Mouse (Mus musculus): ENCODE results near the gene Aplp1. TPM values are rescaled to one million over a fixed set of nuclear protein-coding genes. Genes with fewer than 3 reads are reported as not detected.

The Aplp1 gene
- polyA plus RNA-seq, 1 experiment from 2014 or later = 104 TPM

- TF ChIP-seq CTCF (IDR thresholded peaks at IDR 0.05) = no peak
- H3K27me3 ChIP-seq = peaks cover 24% of the 10 kb centered on the region
- ChIA-PET POLR2A (no interaction called here), CTCF (no interaction called here)
- no peak for DNase-seq (ENCODE audit: low read depth, low spot score)
- in situ Hi-C loops (cut with MboI; ENCODE audit: low pct_unique_long_range_greater_than_20kb) = loop anchor here (5.0 kb wide), 1 partner anchor 35 kb away; no protein-coding TSS in a partner anchor
- ATAC-seq = no peak
Observed at GRCm38 (mm10) chr7:30472411-30472810, 27.1 kb upstream of the Aplp1 start.

- CTCF ChIA-PET = interaction anchor here (1.3 kb wide), 1 partner anchor 10 kb away, joined by 3 read pairs; no protein-coding TSS in a partner anchor
Observed at GRCm38 (mm10) chr7:30464816-30465300, 19.5 kb upstream of the Aplp1 start.

GRCm38 (mm10) chr7:30463996-30464395 lies 18.7 kb upstream of the Aplp1 start:
- POLR2A ChIA-PET = no interaction called here
- in situ Hi-C loops (cut with MboI; ENCODE audit: low pct_unique_long_range_greater_than_20kb) = no loop called here
- peaks cover 78% of the 10 kb centered on the region for H3K27me3 ChIP-seq
- no peak for ATAC-seq
- DNase-seq (ENCODE audit: low read depth, low spot score) = no peak
- no peak for TF ChIP-seq CTCF (IDR thresholded peaks at IDR 0.05)
- CTCF ChIA-PET = no interaction called here

More at GRCm38 (mm10) chr7:30464816-30465300, 19.5 kb upstream of the Aplp1 start:
- in situ Hi-C loops (cut with MboI; ENCODE audit: low pct_unique_long_range_greater_than_20kb) = no loop called here
- peaks cover 78% of the 10 kb centered on the region for H3K27me3 ChIP-seq
- POLR2A ChIA-PET = no interaction called here
- DNase-seq (ENCODE audit: low read depth, low spot score) (no peak), ATAC-seq (no peak)
- no peak for TF ChIP-seq CTCF (IDR thresholded peaks at IDR 0.05)

- POLR2A ChIA-PET = no interaction called here
- DNase-seq (ENCODE audit: low read depth, low spot score) (no peak), ATAC-seq (no peak)
- peaks cover 78% of the 10 kb centered on the region for H3K27me3 ChIP-seq
- no peak for TF ChIP-seq CTCF (IDR thresholded peaks at IDR 0.05)
- CTCF ChIA-PET = no interaction called here
- in situ Hi-C loops (cut with MboI; ENCODE audit: low pct_unique_long_range_greater_than_20kb) = no loop called here
Observed at GRCm38 (mm10) chr7:30463568-30463967, 18.2 kb upstream of the Aplp1 start.

GRCm38 (mm10) chr7:30459484-30459883 lies 14.1 kb upstream of the Aplp1 start:
- H3K27me3 ChIP-seq = peaks cover 70% of the 10 kb centered on the region
- no peak for TF ChIP-seq CTCF (IDR thresholded peaks at IDR 0.05)
- in situ Hi-C loops (cut with MboI; ENCODE audit: low pct_unique_long_range_greater_than_20kb) = no loop called here
- CTCF ChIA-PET = no interaction called here
- no peak for ATAC-seq
- no peak for DNase-seq (ENCODE audit: low read depth, low spot score)
- POLR2A ChIA-PET = no interaction called here

GRCm38 (mm10) chr7:30457629-30458330 lies 12.4 kb upstream of the Aplp1 start, which contains the start of the genes Kirrel2 and Nphs1:
Gene Kirrel2 (minus strand): TSS chr7:30457690.
Gene Nphs1 (plus strand): TSS chr7:30458315.
- no peak for DNase-seq (ENCODE audit: low read depth, low spot score)

GRCm38 (mm10) chr7:30456911-30457628 lies 11.7 kb upstream of the Aplp1 start:
- POLR2A ChIA-PET = no interaction called here
- in situ Hi-C loops (cut with MboI; ENCODE audit: low pct_unique_long_range_greater_than_20kb) = no loop called here
- TF ChIP-seq CTCF (IDR thresholded peaks at IDR 0.05) = no peak
- no peak for DNase-seq (ENCODE audit: low read depth, low spot score)
- ATAC-seq = no peak
- CTCF ChIA-PET = no interaction called here
- H3K27me3 ChIP-seq = peaks cover 64% of the 10 kb centered on the region

More at GRCm38 (mm10) chr7:30457629-30458330, 12.4 kb upstream of the Aplp1 start, which contains the start of the genes Kirrel2 and Nphs1:
- no peak for TF ChIP-seq CTCF (IDR thresholded peaks at IDR 0.05)
- in situ Hi-C loops (cut with MboI; ENCODE audit: low pct_unique_long_range_greater_than_20kb) = no loop called here
- no peak for ATAC-seq
- ChIA-PET POLR2A (no interaction called here), CTCF (no interaction called here)
- peaks cover 71% of the 10 kb centered on the region for H3K27me3 ChIP-seq

- DNase-seq (ENCODE audit: low read depth, low spot score) (no peak), ATAC-seq (no peak)
- in situ Hi-C loops (cut with MboI; ENCODE audit: low pct_unique_long_range_greater_than_20kb) = no loop called here
- no peak for TF ChIP-seq CTCF (IDR thresholded peaks at IDR 0.05)
- peaks cover 60% of the 10 kb centered on the region for H3K27me3 ChIP-seq
- CTCF ChIA-PET = no interaction called here
- POLR2A ChIA-PET = no interaction called here
Observed at GRCm38 (mm10) chr7:30456487-30456886, 11.2 kb upstream of the Aplp1 start.

GRCm38 (mm10) chr7:30454259-30454658 lies 8.9 kb upstream of the Aplp1 start:
- ChIA-PET POLR2A (no interaction called here), CTCF (no interaction called here)
- ATAC-seq (no peak), DNase-seq (ENCODE audit: low read depth, low spot score) (no peak)
- TF ChIP-seq CTCF (IDR thresholded peaks at IDR 0.05) = no peak
- peaks cover 45% of the 10 kb centered on the region for H3K27me3 ChIP-seq
- in situ Hi-C loops (cut with MboI; ENCODE audit: low pct_unique_long_range_greater_than_20kb) = no loop called here

- no peak for DNase-seq (ENCODE audit: low read depth, low spot score)
- ATAC-seq = no peak
- peaks cover 42% of the 10 kb centered on the region for H3K27me3 ChIP-seq
- in situ Hi-C loops (cut with MboI; ENCODE audit: low pct_unique_long_range_greater_than_20kb) = no loop called here
- POLR2A ChIA-PET = interaction anchor here (0.6 kb wide), 1 partner anchor 24 kb away, joined by 3 read pairs; no protein-coding TSS in a partner anchor
- TF ChIP-seq CTCF (IDR thresholded peaks at IDR 0.05) = no peak
- CTCF ChIA-PET = no interaction called here
Observed at GRCm38 (mm10) chr7:30453766-30454165, 8.4 kb upstream of the Aplp1 start.

GRCm38 (mm10) chr7:30453327-30453726 lies 8.0 kb upstream of the Aplp1 start:
- peaks cover 39% of the 10 kb centered on the region for H3K27me3 ChIP-seq
- ATAC-seq (no peak), DNase-seq (ENCODE audit: low read depth, low spot score) (no peak)
- no peak for TF ChIP-seq CTCF (IDR thresholded peaks at IDR 0.05)
- ChIA-PET CTCF (no interaction called here), POLR2A (interaction anchor here (0.6 kb wide), 1 partner anchor 25 kb away, joined by 3 read pairs; no protein-coding TSS in a partner anchor)
- in situ Hi-C loops (cut with MboI; ENCODE audit: low pct_unique_long_range_greater_than_20kb) = no loop called here

All from Patski (cell line).